Mouse (Mus musculus) forebrain, embryonic 10.5 days (tissue): ENCODE results near the gene C1d. TPM values are rescaled to one million over a fixed set of nuclear protein-coding genes. Genes with fewer than 3 reads are reported as not detected.
"Not testable (repeated sequence)": the region's sequence is repeated elsewhere in the genome, so short reads cannot be mapped to it uniquely, and the experiment has no call there.

Source experiments
- DNase-seq: peaks from one replicate; pipeline ENCODE4 v3.0.0-alpha.2; 2017; ENCODE audit warnings: low spot score; ENCODE audit errors: extremely low spot score
- H3K27ac ChIP-seq: fragments of 300-500 bp; sonication (generic); 2 replicates; pipeline ENCODE4 v1.5.1; 2016; ENCODE audit warnings: mild to moderate bottlenecking
- H3K27me3 ChIP-seq: fragments of 300-500 bp; sonication (generic); 2 replicates; pipeline ENCODE4 v1.6.1; 2016; ENCODE audit warnings: mild to moderate bottlenecking; ENCODE audit not compliant: poor library complexity, severe bottlenecking
- H3K36me3 ChIP-seq: fragments of 300-500 bp; sonication (generic); replicated peaks from 2 replicates; pipeline ENCODE4 v1.6.1; 2016; ENCODE audit warnings: mild to moderate bottlenecking, moderate library complexity
- H3K4me1 ChIP-seq: fragments of 300-500 bp; sonication (generic); 2 replicates; pipeline ENCODE4 v1.6.1; 2016
- H3K4me3 ChIP-seq: fragments of 300-500 bp; sonication (generic); 2 replicates; pipeline ENCODE4 v1.5.1; 2016; ENCODE audit warnings: mild to moderate bottlenecking, moderate library complexity
- H3K9me3 ChIP-seq: fragments of 300-500 bp; sonication (generic); 2 replicates; pipeline ENCODE4 v1.6.1; 2016; ENCODE audit warnings: mild to moderate bottlenecking, moderate library complexity
- WGBS: fragments of 180-500 bp; shearing (Covaris S2); methylation state at CpG from one replicate; pipeline ENCODE4 v1.1.7; 2016; 5-methylcytosine and 5-hydroxymethylcytosine counted together
- polyA plus RNA-seq: library from polyadenylated mRNA; unstranded; fragments of >200 nt; fragmentation: Nextera tagmentation; extraction: Ambion mirVana; gene quantifications from 2 replicates; pipeline ENCODE4 v1.2.1, GENCODE M21; 2016

C1d gene
- polyA plus RNA-seq = 103 and 110 TPM in 2 replicates

DNA sequence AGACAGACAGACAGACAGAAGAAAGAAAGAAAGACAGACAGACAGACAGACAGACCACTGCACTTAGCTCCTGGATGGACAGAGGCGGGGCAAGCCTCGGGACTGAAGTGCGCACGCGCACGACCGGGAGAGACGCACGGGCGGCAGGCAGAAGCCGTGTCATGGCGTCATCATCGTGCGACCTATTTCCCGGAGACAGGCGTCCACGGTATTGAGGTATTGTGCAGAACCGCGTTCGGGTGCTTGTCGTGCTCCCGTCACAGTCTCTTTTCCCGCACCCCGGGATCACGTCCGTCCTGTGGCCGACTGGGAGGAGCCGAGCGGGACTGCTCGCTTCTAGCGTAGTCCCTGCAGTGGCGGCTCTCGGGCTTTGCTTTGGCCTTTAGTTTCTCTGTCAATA lies at the start of gene C1d:
TSS of gene C1d (plus strand) at position 137 of the 400 bp plus-strand sequence.
- under 1% methylated on average over 33 of the region's 33 CpGs for WGBS
- peaks cover 22% of the 10 kb centered on the region for H3K4me1 ChIP-seq
- peak; percentile 90 for DNase-seq
- no peaks in the 10 kb centered on the region for H3K27me3 ChIP-seq
- H3K4me3 ChIP-seq = peak within 1 kb of the TSS; percentile 82
- no peaks in the 10 kb centered on the region for H3K9me3 ChIP-seq
- H3K27ac ChIP-seq = peak within 1 kb of the TSS; percentile 93
- H3K36me3 ChIP-seq = no peaks in the 10 kb centered on the region

DNA sequence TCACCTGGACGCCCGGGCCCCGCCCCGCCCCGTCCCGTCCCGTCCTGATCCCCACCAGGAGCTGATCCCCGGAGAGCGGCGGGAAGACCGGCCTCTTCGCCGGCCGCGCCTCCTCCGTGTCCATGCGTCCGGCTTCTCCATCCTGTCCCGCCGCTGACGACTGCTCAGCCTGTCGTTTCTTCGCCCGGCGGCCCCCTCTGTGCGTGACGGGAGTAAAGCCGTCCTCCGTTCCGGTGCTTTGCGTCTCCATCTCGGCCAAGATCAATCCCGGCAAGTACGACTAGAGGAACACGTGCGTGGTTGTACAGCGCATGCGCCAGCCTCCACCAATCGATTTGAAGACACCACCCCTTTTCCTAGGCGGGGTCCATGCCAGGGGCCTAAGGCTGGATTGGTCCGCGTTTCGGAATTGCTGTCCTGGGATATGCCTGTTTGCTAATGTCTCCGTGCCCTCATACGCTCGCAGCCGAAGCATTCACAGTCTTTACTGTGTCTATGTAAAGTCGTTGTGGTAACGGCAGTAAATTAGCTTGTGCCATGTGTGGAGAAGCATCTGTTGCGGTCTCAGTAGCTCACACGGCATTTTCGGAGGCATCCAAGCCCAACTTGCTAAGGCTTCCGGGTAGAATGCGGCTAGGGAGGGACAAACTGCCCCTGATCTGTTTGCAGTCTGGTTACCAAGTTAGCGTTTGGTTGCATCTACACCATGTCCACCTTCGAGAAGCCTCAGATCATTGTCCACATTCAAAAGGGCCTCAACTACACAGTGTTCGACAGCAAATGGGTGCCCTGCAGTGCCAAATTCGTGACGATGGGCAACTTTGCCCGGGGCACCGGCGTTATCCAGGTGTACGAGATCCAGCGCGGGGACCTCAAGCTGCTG lies 45.9 kb upstream of the C1d start, which contains the start of gene Pno1:
TSS of gene Pno1 (minus strand) at position 311 of the 883 bp plus-strand sequence.
- DNase-seq = peak; percentile 94
- H3K9me3 ChIP-seq = no peaks in the 10 kb centered on the region
- H3K4me1 ChIP-seq = peaks cover 21% of the 10 kb centered on the region
- peak within 1 kb of the TSS; percentile 94 for H3K27ac ChIP-seq
- no peaks in the 10 kb centered on the region for H3K27me3 ChIP-seq
- peak within 1 kb of the TSS; percentile 93 for H3K4me3 ChIP-seq
- under 1% methylated on average over 65 of the region's 65 CpGs for WGBS
- peaks cover 24% of the 10 kb centered on the region for H3K36me3 ChIP-seq

DNA sequence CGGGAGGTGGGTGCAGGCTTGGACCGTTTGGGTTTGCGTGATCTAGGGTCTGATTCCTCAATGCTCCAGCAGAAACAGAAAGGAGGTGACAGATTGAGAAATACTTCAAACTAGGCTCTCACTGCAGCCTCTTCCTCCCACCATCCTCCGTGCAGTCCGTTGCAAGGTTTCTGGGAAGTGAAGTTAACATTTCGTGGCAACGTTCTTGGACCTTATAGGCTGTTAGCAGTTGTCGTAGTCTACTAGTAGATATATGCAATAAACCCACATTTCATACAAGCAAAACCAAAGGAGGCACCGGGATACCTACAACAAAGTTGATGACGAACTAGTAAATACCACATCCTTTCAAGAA lies 45.3 kb upstream of the C1d start:
- peak overlapping the region; percentile 94 for H3K27ac ChIP-seq

DNA sequence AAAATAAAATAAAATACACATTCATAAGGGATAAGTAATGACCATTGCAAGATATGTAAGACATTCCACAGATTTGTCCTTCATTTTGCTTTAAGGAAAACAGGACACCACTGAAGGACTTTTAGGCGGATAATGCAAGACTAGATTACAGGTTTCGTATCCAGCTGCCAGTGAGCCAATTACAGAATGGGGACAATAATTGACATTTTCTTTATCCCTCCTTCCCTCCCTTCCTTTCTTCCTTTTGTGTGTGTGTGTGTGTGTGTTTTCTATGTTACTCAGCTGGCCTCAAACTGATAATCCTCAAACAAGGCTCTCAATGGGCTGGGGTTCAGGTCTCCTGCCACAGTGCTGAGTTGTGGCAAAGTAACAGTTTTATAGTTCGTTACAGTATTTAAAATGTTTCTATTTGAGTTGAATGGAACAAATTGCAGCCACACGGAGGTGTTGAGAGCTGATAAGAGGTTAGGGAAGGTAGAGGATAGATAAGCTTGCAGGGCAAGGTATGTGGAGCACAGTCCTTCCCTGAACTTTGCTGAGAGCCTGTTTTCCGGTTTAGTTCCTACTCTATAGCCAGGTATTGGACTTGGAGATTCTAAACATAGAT lies 44.4 kb upstream of the C1d start:
- Histone ChIP-seq H3K36me3 (peaks cover 13% of the 10 kb centered on the region), H3K27ac (no peak overlapping the region), H3K27me3 (no peaks in the 10 kb centered on the region), H3K4me3 (peak overlapping the region; percentile 93), H3K9me3 (no peaks in the 10 kb centered on the region), H3K4me1 (peaks cover 21% of the 10 kb centered on the region)
- 81% methylated on average over 5 of the region's 5 CpGs for WGBS
- no peak for DNase-seq

More for the DNA sequence above, 45.3 kb upstream of the C1d start:
- Histone ChIP-seq H3K4me3 (peak overlapping the region; percentile 93), H3K27me3 (no peaks in the 10 kb centered on the region), H3K36me3 (peaks cover 20% of the 10 kb centered on the region), H3K9me3 (no peaks in the 10 kb centered on the region), H3K4me1 (peaks cover 21% of the 10 kb centered on the region)
- no peak for DNase-seq
- 3% methylated on average over 10 of the region's 10 CpGs for WGBS

DNA sequence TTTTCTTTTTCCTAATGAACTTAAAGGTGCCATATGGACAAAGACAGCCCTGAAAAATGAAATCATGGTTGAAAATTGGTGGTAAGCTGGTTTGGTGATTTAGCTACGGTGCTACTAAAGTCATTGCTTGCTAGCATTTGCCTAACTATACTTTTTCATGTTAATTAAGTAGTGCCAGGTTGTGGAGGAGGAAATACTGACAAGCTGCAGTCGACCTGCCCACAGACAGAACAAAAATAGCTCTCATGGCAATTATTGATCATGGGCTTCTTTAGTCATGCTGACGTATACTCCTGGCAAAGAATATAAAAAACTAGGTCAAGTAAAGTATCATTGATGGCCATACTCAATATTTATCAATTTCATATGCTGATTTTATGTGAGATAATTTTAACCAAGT lies 41.9 kb upstream of the C1d start:
- WGBS = 84% methylated on average over 3 of the region's 3 CpGs
- H3K27me3 ChIP-seq = no peaks in the 10 kb centered on the region
- no peak overlapping the region for H3K27ac ChIP-seq
- peaks cover 1% of the 10 kb centered on the region; the same call in 1 of the 2 replicates for H3K36me3 ChIP-seq
- no peak overlapping the region for H3K4me3 ChIP-seq
- H3K4me1 ChIP-seq = peaks cover 17% of the 10 kb centered on the region
- DNase-seq = no peak
- no peaks in the 10 kb centered on the region for H3K9me3 ChIP-seq

DNA sequence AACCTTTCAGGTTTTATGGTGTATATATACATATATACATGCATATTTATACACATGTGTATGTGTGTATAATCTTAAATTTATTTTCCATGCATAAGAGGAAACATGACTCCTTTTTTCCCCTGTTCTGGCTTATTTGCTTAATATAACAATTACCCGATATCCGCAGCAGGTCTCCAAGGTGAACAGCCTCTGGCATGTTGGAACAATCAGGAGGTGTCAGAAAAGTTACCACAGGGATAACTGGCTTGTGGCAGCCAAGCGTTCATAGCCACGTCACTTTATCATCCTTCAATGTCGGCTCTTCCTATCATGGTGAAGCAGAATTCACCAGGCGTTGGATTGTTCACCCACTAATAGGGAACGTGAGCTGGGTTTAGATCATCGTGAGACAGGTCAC lies 36.3 kb upstream of the C1d start:
- WGBS = 96% methylated on average over 8 of the region's 8 CpGs
- no peak overlapping the region for H3K27ac ChIP-seq
- no peaks in the 10 kb centered on the region for H3K4me1 ChIP-seq
- H3K4me3 ChIP-seq = no peak overlapping the region
- no peaks in the 10 kb centered on the region for H3K27me3 ChIP-seq
- H3K36me3 ChIP-seq = peaks cover 31% of the 10 kb centered on the region
- H3K9me3 ChIP-seq = no peaks in the 10 kb centered on the region
- no peak for DNase-seq

DNA sequence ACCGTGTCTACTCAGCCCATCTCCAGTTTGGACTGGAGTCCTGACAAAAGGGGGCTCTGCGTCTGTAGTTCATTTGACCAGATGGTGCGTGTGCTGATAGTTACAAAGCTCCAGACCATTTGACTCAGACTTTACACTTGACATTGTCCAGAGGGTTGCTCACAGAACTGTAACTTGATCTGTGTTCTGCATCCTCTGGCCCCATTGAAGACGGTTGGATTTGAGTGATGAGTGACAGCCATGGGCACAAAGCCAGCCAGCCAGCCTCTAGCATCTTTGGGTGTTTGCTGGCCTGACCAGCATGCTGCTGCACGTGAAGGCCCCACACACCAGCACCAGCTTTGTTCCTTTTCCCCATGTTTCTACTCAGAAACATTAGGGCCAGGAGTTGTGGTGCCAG lies 24.6 kb upstream of the C1d start:
- H3K9me3 ChIP-seq = no peaks in the 10 kb centered on the region
- no peak for DNase-seq
- peaks cover 53% of the 10 kb centered on the region for H3K36me3 ChIP-seq
- no peak overlapping the region for H3K27ac ChIP-seq
- whole genome bisulfite sequencing = 92% methylated on average over 5 of the region's 5 CpGs
- H3K4me3 ChIP-seq = no peak overlapping the region
- no peaks in the 10 kb centered on the region for H3K27me3 ChIP-seq
- H3K4me1 ChIP-seq = no peaks in the 10 kb centered on the region

DNA sequence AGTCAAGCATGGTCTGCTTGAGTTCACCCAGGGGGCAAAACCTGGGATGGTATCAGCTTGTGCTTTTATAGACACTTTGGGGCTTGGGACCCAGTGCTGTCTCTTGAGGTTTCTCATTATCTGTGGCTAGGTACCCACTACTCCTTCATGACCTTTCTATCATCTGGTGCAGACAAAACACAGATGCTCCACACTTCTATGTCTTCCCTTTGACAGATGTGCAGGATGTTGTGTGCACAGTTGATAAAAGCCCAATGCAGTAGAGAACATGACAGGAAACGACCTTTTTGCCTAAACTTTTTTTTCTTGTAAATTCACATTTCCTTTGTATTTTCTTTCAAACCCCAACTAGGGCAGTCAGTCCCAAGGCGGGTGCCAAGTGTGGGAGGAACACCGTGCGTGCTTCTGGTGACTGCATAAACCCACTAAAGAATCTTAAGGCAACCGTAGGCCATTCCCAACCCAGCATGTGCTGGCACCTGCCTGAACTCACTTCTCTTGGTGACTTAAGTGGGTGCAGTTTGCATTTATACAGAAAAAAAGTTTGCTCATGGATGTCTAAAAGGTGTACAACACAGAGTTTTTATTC lies 20.8 kb upstream of the C1d start:
- 93% methylated on average over 5 of the region's 5 CpGs for WGBS
- Histone ChIP-seq H3K9me3 (no peaks in the 10 kb centered on the region), H3K36me3 (peaks cover 37% of the 10 kb centered on the region), H3K27ac (no peak overlapping the region), H3K4me1 (no peaks in the 10 kb centered on the region), H3K4me3 (no peak overlapping the region), H3K27me3 (no peaks in the 10 kb centered on the region)
- no peak for DNase-seq

DNA sequence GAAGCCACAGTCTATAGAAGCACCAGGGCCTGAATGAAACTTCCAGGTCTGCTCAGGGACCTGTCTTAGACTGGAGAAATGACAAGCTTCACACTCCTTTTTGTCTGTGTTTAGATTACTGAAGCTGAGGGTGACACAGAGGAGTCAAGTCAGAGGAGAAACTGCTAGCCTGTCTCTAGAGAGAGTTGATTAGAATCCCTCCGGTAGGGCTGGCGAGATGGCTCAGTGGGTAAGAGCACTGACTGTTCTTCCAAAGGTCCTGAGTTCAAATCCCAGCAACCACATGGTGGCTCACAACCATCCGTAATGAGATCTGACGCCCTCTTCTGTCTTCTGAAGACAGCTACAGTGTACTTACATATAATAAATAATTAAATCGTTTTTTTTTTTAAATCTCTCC lies 18.8 kb upstream of the C1d start:
- not testable (repeated sequence) for H3K27ac ChIP-seq, H3K27me3 ChIP-seq, H3K4me1 ChIP-seq, DNase-seq, H3K9me3 ChIP-seq, H3K4me3 ChIP-seq
- peaks cover 25% of the 10 kb centered on the region for H3K36me3 ChIP-seq
- WGBS = 89% methylated on average over 5 of the region's 5 CpGs

DNA sequence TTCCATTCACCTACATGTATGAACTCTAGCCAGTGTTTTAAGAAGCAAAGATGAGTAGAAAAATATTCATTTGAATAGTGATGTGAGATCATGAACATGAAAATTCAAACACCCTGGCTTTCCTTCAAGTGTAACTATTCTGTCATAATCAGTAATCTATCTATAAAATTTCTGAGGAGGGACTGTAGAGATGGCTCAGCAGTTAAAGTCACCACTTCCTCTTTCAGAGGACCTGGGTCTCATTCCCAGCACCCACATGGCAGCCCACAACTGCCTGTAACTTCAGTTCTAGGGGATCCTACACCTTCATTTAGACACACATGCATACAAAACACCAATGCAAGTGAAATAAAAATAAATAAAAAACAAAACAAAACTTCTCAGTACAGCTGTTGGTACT lies 8.7 kb upstream of the C1d start:
- no peak overlapping the region for H3K27ac ChIP-seq
- H3K36me3 ChIP-seq = no peaks in the 10 kb centered on the region
- H3K4me3 ChIP-seq = no peak overlapping the region
- no peaks in the 10 kb centered on the region for H3K27me3 ChIP-seq
- H3K9me3 ChIP-seq = no peaks in the 10 kb centered on the region
- no peak for DNase-seq
- H3K4me1 ChIP-seq = no peaks in the 10 kb centered on the region

DNA sequence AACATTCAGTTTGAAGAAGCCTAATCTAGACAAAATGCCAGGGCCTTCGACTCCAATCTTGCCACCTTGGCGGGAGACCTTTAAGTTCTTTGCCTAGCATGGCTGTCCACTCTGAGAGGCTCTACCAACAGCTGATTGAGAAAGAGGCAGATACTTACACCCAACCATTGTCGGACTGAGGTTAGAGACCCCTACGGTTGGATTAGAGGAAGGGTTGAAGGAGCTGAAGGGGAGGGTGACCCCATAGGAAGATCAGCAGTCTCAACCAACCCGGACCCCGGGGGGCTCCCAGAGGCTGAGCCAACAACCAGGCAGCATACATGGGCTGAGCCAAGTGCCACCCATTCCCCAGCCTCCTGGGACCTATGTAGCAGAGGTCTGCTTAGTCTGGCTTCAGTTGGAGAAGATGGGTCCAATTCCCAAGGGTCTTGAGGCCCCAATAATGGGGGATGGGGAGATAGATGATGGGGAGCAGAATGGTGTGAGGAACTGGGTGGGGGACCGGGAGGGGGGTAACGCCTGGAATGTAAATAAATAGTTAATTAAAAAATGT lies 490 bp upstream of the C1d start:
- Histone ChIP-seq H3K4me1 (peaks cover 22% of the 10 kb centered on the region), H3K9me3 (no peaks in the 10 kb centered on the region), H3K4me3 (peak overlapping the region; percentile 82), H3K36me3 (no peaks in the 10 kb centered on the region), H3K27ac (peak overlapping the region; percentile 93), H3K27me3 (no peaks in the 10 kb centered on the region)
- DNase-seq = peak; percentile 20
- 63% methylated on average over 8 of the region's 8 CpGs for WGBS

DNA sequence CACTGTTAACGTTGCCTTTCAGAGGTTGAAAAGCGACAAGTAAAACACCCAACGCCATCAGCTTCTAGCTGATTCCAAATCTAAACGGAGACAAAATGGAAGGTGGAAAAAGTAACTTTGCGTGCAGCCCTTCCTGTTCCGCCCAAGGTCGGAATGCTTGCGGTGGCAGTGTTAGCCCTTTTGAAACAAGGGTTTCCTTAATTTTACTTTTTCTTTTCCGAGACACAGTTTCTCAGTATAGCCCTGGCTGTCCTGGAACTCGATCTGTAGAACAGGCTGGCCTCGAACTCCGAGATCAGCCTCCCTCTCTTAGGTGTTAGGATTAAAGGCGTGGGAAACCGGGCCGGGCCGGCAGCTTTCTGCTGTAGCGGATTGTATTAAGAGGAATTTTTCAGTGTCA lies 482 bp downstream of the C1d start:
- Histone ChIP-seq H3K27me3 (no peaks in the 10 kb centered on the region), H3K4me1 (peaks cover 22% of the 10 kb centered on the region), H3K27ac (peak overlapping the region; percentile 93), H3K36me3 (no peaks in the 10 kb centered on the region), H3K9me3 (no peaks in the 10 kb centered on the region), H3K4me3 (peak overlapping the region; percentile 82)
- 1% methylated on average over 17 of the region's 17 CpGs for WGBS
- peak; percentile 35 for DNase-seq

DNA sequence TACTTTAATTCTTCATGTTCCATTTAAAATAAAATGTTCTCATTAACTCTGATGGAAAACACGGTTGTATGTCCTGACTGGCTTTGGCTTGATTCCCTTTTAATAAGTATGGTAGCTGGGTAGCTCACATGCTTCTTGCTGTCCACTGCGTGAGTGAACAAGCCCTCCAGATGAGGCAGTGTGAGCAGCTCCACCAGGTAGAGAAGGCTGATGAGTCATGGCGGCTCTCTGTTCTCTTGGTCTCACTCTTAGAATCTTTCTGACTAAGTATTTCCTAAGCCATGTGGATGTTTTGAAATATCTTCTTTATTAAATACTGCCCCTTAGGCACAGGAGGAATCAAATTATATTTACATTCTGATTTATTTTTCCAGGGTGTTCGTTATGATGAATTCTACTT lies 9.8 kb downstream of the C1d start:
- Histone ChIP-seq H3K4me3 (no peak overlapping the region), H3K9me3 (no peaks in the 10 kb centered on the region), H3K4me1 (no peaks in the 10 kb centered on the region), H3K36me3 (peaks cover 22% of the 10 kb centered on the region), H3K27me3 (no peaks in the 10 kb centered on the region), H3K27ac (no peak overlapping the region)
- 93% methylated on average over 4 of the region's 4 CpGs for WGBS
- no peak for DNase-seq
